Mouse (Mus musculus) MEL (cell line): Measurements from ENCODE around the gene Armc7. TPM values are rescaled to one million over a fixed set of nuclear protein-coding genes. Genes with fewer than 3 reads are reported as not detected.
"Not testable (repeated sequence)": the region's sequence is repeated elsewhere in the genome, so short reads cannot be mapped to it uniquely, and the experiment has no call there.

Experiments used
- DNase-seq: peaks from one replicate; pipeline ENCODE4 v3.0.0; 2011; ENCODE audit warnings: low read depth, low spot score
- H3K27ac ChIP-seq: 2 replicates; pipeline ENCODE4 v1.5.1; 2012; ENCODE audit warnings: low read depth, mild to moderate bottlenecking, control low read depth, low read length, moderate library complexity; ENCODE audit not compliant: control insufficient read depth
- H3K27me3 ChIP-seq, 2 experiments: fragments of 150-350 bp in 1 of 2; sonication (generic) in 1 of 2; 2 replicates each; pipeline ENCODE4 v1.6.1; 2012; ENCODE audit warnings: low read length in 2 of 2, mild to moderate bottlenecking in 2 of 2, improper control_type of control experiment in 1 of 2, moderate library complexity in 1 of 2; ENCODE audit not compliant: insufficient read depth in 2 of 2, control insufficient read depth in 1 of 2
- H3K36me3 ChIP-seq, 2 experiments: 2 replicates each; pipeline ENCODE4 v1.6.1; 2012 to 2014; ENCODE audit warnings: low read length in 2 of 2, improper control_type of control experiment in 1 of 2, inconsistent platforms in 1 of 2, mild to moderate bottlenecking in 1 of 2; ENCODE audit not compliant: insufficient read depth in 2 of 2, control insufficient read depth in 1 of 2
- H3K4me1 ChIP-seq, 2 experiments: fragments of 150-350 bp in 1 of 2; sonication (generic) in 1 of 2; 2 replicates each; pipeline ENCODE4 v1.6.1; 2012; ENCODE audit warnings: low read length in 2 of 2, improper control_type of control experiment in 1 of 2, mild to moderate bottlenecking in 1 of 2; ENCODE audit not compliant: insufficient read depth in 2 of 2, control insufficient read depth in 1 of 2
- H3K4me3 ChIP-seq, 2 experiments: fragments of 150-350 bp in 1 of 2; sonication (generic) in 1 of 2; 2 replicates each; pipeline ENCODE4 v1.5.1; 2012; ENCODE audit warnings: low read depth in 2 of 2, low read length in 2 of 2, mild to moderate bottlenecking in 2 of 2, moderate library complexity in 2 of 2, control low read depth in 1 of 2, improper control_type of control experiment in 1 of 2; ENCODE audit not compliant: control insufficient read depth in 1 of 2, insufficient read depth in 1 of 2
- H3K79me2 ChIP-seq: 2 replicates; pipeline ENCODE4 v1.6.1; 2012; ENCODE audit warnings: mild to moderate bottlenecking, low read length, moderate library complexity; ENCODE audit not compliant: control insufficient read depth, poor library complexity, insufficient read depth
- H3K9ac ChIP-seq: 2 replicates; pipeline ENCODE4 v1.6.1; 2012; ENCODE audit warnings: low read depth, mild to moderate bottlenecking, control low read depth, low read length, moderate library complexity; ENCODE audit not compliant: control insufficient read depth, poor library complexity, severe bottlenecking
- H3K9me3 ChIP-seq: fragments of 150-350 bp; sonication (generic); replicated peaks from 2 replicates; pipeline ENCODE4 v1.6.1; 2012; ENCODE audit warnings: mild to moderate bottlenecking, low read length, improper control_type of control experiment, moderate library complexity; ENCODE audit not compliant: insufficient read depth
- BHLHE40 ChIP-seq: IDR thresholded peaks from 2 replicates; pipeline ENCODE4 v1.6.1; 2012; ENCODE audit warnings: low read depth, mild to moderate bottlenecking, inconsistent platforms, low read length, improper control_type of control experiment, borderline replicate concordance
- CHD1 ChIP-seq: IDR thresholded peaks from 2 replicates; pipeline ENCODE4 v1.6.1; 2012; ENCODE audit warnings: low read depth, mild to moderate bottlenecking, inconsistent platforms, low read length, improper control_type of control experiment
- CHD2 ChIP-seq: IDR thresholded peaks from 2 replicates; pipeline ENCODE4 v1.6.1; 2011; ENCODE audit warnings: low read length, improper control_type of control experiment
- CTCF ChIP-seq, 3 experiments: IDR thresholded peaks in 2 of 3; conservative IDR thresholded peaks in 1 of 3; 2 replicates each; pipeline ENCODE4 v1.5.1; 2011 to 2012; ENCODE audit warnings: low read length in 3 of 3, low read depth in 2 of 3, mild to moderate bottlenecking in 2 of 3, improper control_type of control experiment in 1 of 3, inconsistent platforms in 1 of 3, mixed read lengths in 1 of 3, moderate library complexity in 1 of 3; ENCODE audit not compliant: control insufficient read depth in 1 of 3, insufficient read depth in 1 of 3, poor library complexity in 1 of 3, severe bottlenecking in 1 of 3
- E2F4 ChIP-seq: IDR thresholded peaks from 2 replicates; pipeline ENCODE4 v1.6.1; 2011; ENCODE audit warnings: low read depth, low read length, improper control_type of control experiment, borderline replicate concordance
- ELF1 ChIP-seq: IDR thresholded peaks from 2 replicates; pipeline ENCODE4 v1.6.1; 2014; ENCODE audit warnings: low read depth, mild to moderate bottlenecking, inconsistent platforms, low read length, improper control_type of control experiment, moderate library complexity
- ETS1 ChIP-seq: IDR thresholded peaks from 2 replicates; pipeline ENCODE4 v1.6.1; 2012; ENCODE audit warnings: low read depth, mild to moderate bottlenecking, inconsistent platforms, low read length, improper control_type of control experiment, moderate library complexity
- GABPA ChIP-seq: IDR thresholded peaks from 2 replicates; pipeline ENCODE4 v1.6.1; 2012; ENCODE audit warnings: low read depth, mild to moderate bottlenecking, inconsistent platforms, low read length, improper control_type of control experiment, moderate library complexity
- GATA1 ChIP-seq: IDR thresholded peaks from 2 replicates; pipeline ENCODE4 v1.6.1; 2011; ENCODE audit warnings: low read depth, low read length, improper control_type of control experiment
- HCFC1 ChIP-seq: IDR thresholded peaks from 2 replicates; pipeline ENCODE4 v1.6.1; 2012; ENCODE audit warnings: low read depth, mild to moderate bottlenecking, inconsistent platforms, low read length, improper control_type of control experiment, moderate library complexity
- JUND ChIP-seq: IDR thresholded peaks from 2 replicates; pipeline ENCODE4 v1.6.1; 2011; ENCODE audit warnings: low read depth, mild to moderate bottlenecking, improper control_type of control experiment, low read length
- KAT2A ChIP-seq: conservative IDR thresholded peaks from 2 replicates; pipeline ENCODE4 v1.6.1; 2012; ENCODE audit warnings: low read depth, low read length, improper control_type of control experiment, inconsistent platforms
- MAFK ChIP-seq: IDR thresholded peaks from 2 replicates; pipeline ENCODE4 v1.6.1; 2011; ENCODE audit warnings: low read depth, mild to moderate bottlenecking, low read length, improper control_type of control experiment, borderline replicate concordance
- MAX ChIP-seq: IDR thresholded peaks from 2 replicates; pipeline ENCODE4 v1.6.1; 2011; ENCODE audit warnings: low read length, improper control_type of control experiment
- MEF2A ChIP-seq: IDR thresholded peaks from 2 replicates; pipeline ENCODE4 v1.6.1; 2014; ENCODE audit warnings: low read depth, mild to moderate bottlenecking, inconsistent platforms, low read length, improper control_type of control experiment; ENCODE audit not compliant: poor library complexity, insufficient replicate concordance, severe bottlenecking; ENCODE audit errors: extremely low read depth
- MXI1 ChIP-seq: IDR thresholded peaks from 2 replicates; pipeline ENCODE4 v1.6.1; 2011; ENCODE audit warnings: mild to moderate bottlenecking, low read depth, low read length, improper control_type of control experiment
- MYB ChIP-seq: IDR thresholded peaks from 2 replicates; pipeline ENCODE4 v1.6.1; 2011; ENCODE audit warnings: mild to moderate bottlenecking, low read depth, low read length, improper control_type of control experiment
- MYC ChIP-seq: IDR thresholded peaks from 2 replicates; pipeline ENCODE4 v1.6.1; 2011; ENCODE audit warnings: low read depth, mild to moderate bottlenecking, low read length, improper control_type of control experiment, moderate library complexity
- NELFE ChIP-seq: IDR thresholded peaks from 2 replicates; pipeline ENCODE4 v1.6.1; 2011; ENCODE audit warnings: low read depth, low read length, improper control_type of control experiment
- NRF1 ChIP-seq: IDR thresholded peaks from 2 replicates; pipeline ENCODE4 v1.6.1; 2014; ENCODE audit warnings: low read depth, mild to moderate bottlenecking, inconsistent platforms, low read length, improper control_type of control experiment, moderate library complexity; ENCODE audit not compliant: poor library complexity, insufficient read depth, severe bottlenecking
- POLR2A ChIP-seq, 2 experiments: IDR thresholded peaks; 2 replicates each; pipeline ENCODE4 v1.6.1; 2011 to 2012; ENCODE audit warnings: low read length in 2 of 2, mild to moderate bottlenecking in 2 of 2, control low read depth in 1 of 2, improper control_type of control experiment in 1 of 2, low read depth in 1 of 2, moderate library complexity in 1 of 2; ENCODE audit not compliant: control insufficient read depth in 1 of 2, insufficient read depth in 1 of 2, poor library complexity in 1 of 2
- POLR2AphosphoS5 ChIP-seq: IDR thresholded peaks from 2 replicates; pipeline ENCODE4 v1.6.1; 2012; ENCODE audit warnings: low read depth, borderline replicate concordance, mild to moderate bottlenecking, inconsistent platforms, low read length, moderate library complexity, mixed read lengths
- RAD21 ChIP-seq: IDR thresholded peaks from 2 replicates; pipeline ENCODE4 v1.6.1; 2011; ENCODE audit warnings: mild to moderate bottlenecking, low read depth, low read length, improper control_type of control experiment
- RCOR1 ChIP-seq: IDR thresholded peaks from 2 replicates; pipeline ENCODE4 v1.6.1; 2012; ENCODE audit warnings: low read depth, mild to moderate bottlenecking, inconsistent platforms, low read length, improper control_type of control experiment
- TAL1 ChIP-seq: IDR thresholded peaks from 2 replicates; pipeline ENCODE4 v1.6.1; 2012; ENCODE audit warnings: mild to moderate bottlenecking, inconsistent platforms, low read length, moderate library complexity, mixed read lengths
- TBP ChIP-seq: IDR thresholded peaks from 2 replicates; pipeline ENCODE4 v1.8.0; 2011; ENCODE audit warnings: low read depth, low read length, improper control_type of control experiment
- TCF12 ChIP-seq: IDR thresholded peaks from 2 replicates; pipeline ENCODE4 v1.6.1; 2014; ENCODE audit warnings: low read depth, mild to moderate bottlenecking, inconsistent platforms, low read length, improper control_type of control experiment, moderate library complexity
- USF1 ChIP-seq: IDR thresholded peaks from 2 replicates; pipeline ENCODE4 v1.6.1; 2014; ENCODE audit warnings: low read depth, mild to moderate bottlenecking, inconsistent platforms, low read length, improper control_type of control experiment, moderate library complexity
- USF2 ChIP-seq, 2 experiments: IDR thresholded peaks; 2 replicates each; pipeline ENCODE4 v1.6.1; 2011 to 2012; ENCODE audit warnings: improper control_type of control experiment in 2 of 2, low read length in 2 of 2, borderline replicate concordance in 1 of 2, inconsistent platforms in 1 of 2, low read depth in 1 of 2, mild to moderate bottlenecking in 1 of 2; ENCODE audit not compliant: insufficient read depth in 1 of 2
- ZC3H11A ChIP-seq: IDR thresholded peaks from 2 replicates; pipeline ENCODE4 v1.6.1; 2012; ENCODE audit warnings: low read depth, mild to moderate bottlenecking, inconsistent platforms, low read length, improper control_type of control experiment
- ZKSCAN1 ChIP-seq: IDR thresholded peaks from 2 replicates; pipeline ENCODE4 v1.6.1; 2012; ENCODE audit warnings: low read depth, mild to moderate bottlenecking, inconsistent platforms, low read length, improper control_type of control experiment, moderate library complexity
- ZNF384 ChIP-seq: IDR thresholded peaks from 2 replicates; pipeline ENCODE4 v1.6.1; 2012; ENCODE audit warnings: low read depth, mild to moderate bottlenecking, inconsistent platforms, low read length, improper control_type of control experiment
- polyA plus RNA-seq, 2 experiments: library from polyadenylated mRNA; stranded (reverse) in 1 of 2; unstranded in 1 of 2; fragments of >175 nt in 1 of 2; fragments of >200 nt in 1 of 2; gene quantifications; 2 replicates each; pipeline versions ENCODE4 v1.2.1 to v1.2.4; 2012; ENCODE audit warnings: low replicate concordance in 2 of 2, low read depth in 1 of 2; ENCODE audit not compliant: insufficient read length in 2 of 2, insufficient read depth in 1 of 2, missing spikeins in 1 of 2
- total RNA-seq: library from RNA; depleted of rRNA; stranded (reverse); fragments of 300-350 nt; gene quantifications from 2 replicates; pipeline ENCODE4 v1.2.3, GENCODE M21; 2012

The Armc7 gene
- total and polyA plus RNA-seq, 3 experiments, result 9.1 to 13.1 TPM; not detected in 1

GRCm38 (mm10) chr11:115526446-115526845 lies 51.0 kb downstream of the Armc7 start:
- not testable (repeated sequence) for H3K4me3 ChIP-seq

GRCm38 (mm10) chr11:115534759-115535371 lies 59.4 kb downstream of the Armc7 start:
- H3K36me3 ChIP-seq, result peaks cover 38 to 45% of the 10 kb centered on the region in 2 experiments
- H3K9ac ChIP-seq, result peak overlapping the region; percentile 81
- H3K27me3 ChIP-seq, result no peaks in the 10 kb centered on the region
- peak overlapping the region; percentile 89 to 94 for H3K4me3 ChIP-seq
- H3K4me1 ChIP-seq, result peaks cover 9 to 27% of the 10 kb centered on the region in 2 experiments
- peak overlapping the region; percentile 37 for H3K27ac ChIP-seq
- no peaks in the 10 kb centered on the region for H3K9me3 ChIP-seq
- peak; percentile 57 for DNase-seq
- H3K79me2 ChIP-seq, result peaks cover 52% of the 10 kb centered on the region
- TF ChIP-seq GABPA, result no peak
- TF ChIP-seq MXI1, result no peak
- TF ChIP-seq MAX, result no peak
- 0 out of 2 replicates have a peak, but pooled peaks have one; percentile 37 for TF ChIP-seq CHD1
- no peak for TF ChIP-seq TCF12
- TF ChIP-seq ETS1, result no peak
- no peak for TF ChIP-seq ELF1
- 0 out of 4 replicates have a peak, but pooled peaks of 1 of the 2 experiments have one; percentile 6 for TF ChIP-seq POLR2A (IDR thresholded peaks at IDR 0.05; ENCODE audit: control insufficient read depth in 1 of 2, insufficient read depth in 1 of 2, low read depth in 1 of 2, low read length in 2 of 2, poor library complexity in 1 of 2)
- no peak for TF ChIP-seq ZC3H11A
- TF ChIP-seq CHD2, result no peak
- no peak for TF ChIP-seq MAFK
- peak; percentile 4; the same call in 1 of the 2 replicates for TF ChIP-seq MYC
- TF ChIP-seq NELFE, result no peak
- no peak for TF ChIP-seq E2F4
- TF ChIP-seq MYB, result no peak
- TF ChIP-seq KAT2A, result no peak
- no peak for TF ChIP-seq TAL1
- TF ChIP-seq HCFC1, result no peak
- no peak for TF ChIP-seq POLR2AphosphoS5
- TF ChIP-seq CTCF (IDR thresholded peaks at IDR 0.05 in 2 of 3, conservative IDR thresholded peaks at IDR 0.05 in 1 of 3; ENCODE audit: control insufficient read depth in 1 of 3, insufficient read depth in 1 of 3, low read depth in 2 of 3, low read length in 3 of 3, poor library complexity in 1 of 3, severe bottlenecking in 1 of 3), result no peak
- no peak for TF ChIP-seq ZKSCAN1
- TF ChIP-seq USF1, result no peak
- no peak for TF ChIP-seq RAD21
- TF ChIP-seq MEF2A, result no peak
- peak; percentile 82 for TF ChIP-seq ZNF384
- TF ChIP-seq USF2 (IDR thresholded peaks at IDR 0.05; ENCODE audit: borderline replicate concordance in 1 of 2, insufficient read depth in 1 of 2, low read depth in 1 of 2, low read length in 2 of 2), result no peak
- TF ChIP-seq GATA1, result no peak
- TF ChIP-seq NRF1, result no peak
- TF ChIP-seq RCOR1, result no peak
- TF ChIP-seq JUND, result no peak
- no peak for TF ChIP-seq BHLHE40

More at GRCm38 (mm10) chr11:115526446-115526845, 51.0 kb downstream of the Armc7 start:
- not testable (repeated sequence) for H3K9ac ChIP-seq, H3K4me1 ChIP-seq, H3K9me3 ChIP-seq, H3K79me2 ChIP-seq, H3K27me3 ChIP-seq, H3K27ac ChIP-seq, DNase-seq
- TF ChIP-seq TBP, result peak; percentile 77
- peaks cover 17 to 50% of the 10 kb centered on the region in 2 experiments for H3K36me3 ChIP-seq
